ENCODE assay signal across 10 mouse cellular contexts in genomic region chr11:79696390-79697307, GRCm38 (mm10).
DNase-seq lines count a peak whose midpoint lies in the region; ATAC-seq lines count a peak whose summit lies in the region.
"Had no signal": no experiment of that assay in that cellular context is flagged by ENCODE, and none has a peak within 500 bp of the region (broad histone marks: within the 10 kb centered on the region; RNA-seq: fewer than 3 reads in every experiment).

No protein-coding gene starts in this region.

- H3K9me3 ChIP-seq in midbrain, embryonic 10.5 days (replicated peaks) = no peaks in the 10 kb centered on the region
- no peaks in the 10 kb centered on the region for H3K9me3 ChIP-seq in midbrain, embryonic 15.5 days
- H3K9me3 ChIP-seq in forebrain, embryonic 13.5 days (replicated peaks) = no peaks in the 10 kb centered on the region
- H3K9me3 ChIP-seq in limb, embryonic 11.5 days (ENCODE audit: control insufficient read depth, low read length) = no peaks in the 10 kb centered on the region
- no peaks in the 10 kb centered on the region for H3K9me3 ChIP-seq in neural tube, embryonic 15.5 days (replicated peaks)
- no peaks in the 10 kb centered on the region for H3K9me3 ChIP-seq in intestine, embryonic 16.5 days (ENCODE audit: control insufficient read depth, low read length)
- H3K9me3 ChIP-seq: heart, embryonic 12.5 days had no signal

- no peak for ATAC-seq in midbrain, embryonic 15.5 days (replicated peaks)
- ATAC-seq in forebrain, embryonic 13.5 days = peak; percentile 61; the same call in 1 of the 2 replicates
- peak; percentile 61 for ATAC-seq in limb, embryonic 11.5 days (ENCODE audit: insufficient number of reproducible peaks, low FRiP score, low TSS enrichment, low read depth)
- ATAC-seq in neural tube, embryonic 15.5 days (ENCODE audit: low FRiP score) = no peak
- no peak for ATAC-seq in intestine, embryonic 16.5 days

- no peak overlapping the region for H3K4me3 ChIP-seq in midbrain, embryonic 10.5 days
- no peak overlapping the region for H3K4me3 ChIP-seq in midbrain, embryonic 15.5 days
- H3K4me3 ChIP-seq in forebrain, embryonic 13.5 days = no peak overlapping the region
- no peak overlapping the region for H3K4me3 ChIP-seq in limb, embryonic 11.5 days (ENCODE audit: low read depth, low read length)
- no peak overlapping the region for H3K4me3 ChIP-seq in neural tube, embryonic 15.5 days (replicated peaks)
- H3K4me3 ChIP-seq in intestine, embryonic 16.5 days (ENCODE audit: low read length) = no peak overlapping the region
- H3K4me3 ChIP-seq: heart, embryonic 12.5 days had no signal

- H3K36me3 ChIP-seq in midbrain, embryonic 10.5 days = peaks cover 72% of the 10 kb centered on the region
- peaks cover 12% of the 10 kb centered on the region for H3K36me3 ChIP-seq in midbrain, embryonic 15.5 days (replicated peaks)
- H3K36me3 ChIP-seq in forebrain, embryonic 13.5 days (ENCODE audit: poor library complexity, severe bottlenecking) = peaks cover 52% of the 10 kb centered on the region
- no peaks in the 10 kb centered on the region; the same call in none of the 2 replicates for H3K36me3 ChIP-seq in limb, embryonic 11.5 days (ENCODE audit: control insufficient read depth, insufficient read depth, low read length)
- H3K36me3 ChIP-seq in neural tube, embryonic 15.5 days = peaks cover 20% of the 10 kb centered on the region
- no peaks in the 10 kb centered on the region for H3K36me3 ChIP-seq in intestine, embryonic 16.5 days (ENCODE audit: control insufficient read depth, insufficient read depth, low read length)

- 77% methylated on average over 19 of the region's 19 CpGs for WGBS in midbrain, embryonic 10.5 days
- WGBS in midbrain, embryonic 15.5 days = 56% methylated on average over 19 of the region's 19 CpGs
- 48% methylated on average over 19 of the region's 19 CpGs for WGBS in forebrain, embryonic 13.5 days
- WGBS in limb, embryonic 11.5 days = 49% methylated on average over 19 of the region's 19 CpGs
- WGBS in neural tube, embryonic 15.5 days = 61% methylated on average over 19 of the region's 19 CpGs
- 62% methylated on average over 19 of the region's 19 CpGs for WGBS in intestine, embryonic 16.5 days

- H3K27me3 ChIP-seq in midbrain, embryonic 10.5 days (ENCODE audit: low read depth, poor library complexity, severe bottlenecking) = no peaks in the 10 kb centered on the region
- no peaks in the 10 kb centered on the region for H3K27me3 ChIP-seq in midbrain, embryonic 15.5 days (replicated peaks)
- H3K27me3 ChIP-seq in forebrain, embryonic 13.5 days = no peaks in the 10 kb centered on the region
- H3K27me3 ChIP-seq in limb, embryonic 11.5 days (ENCODE audit: control insufficient read depth, insufficient read depth, low read length) = no peaks in the 10 kb centered on the region
- H3K27me3 ChIP-seq in neural tube, embryonic 15.5 days (replicated peaks) = no peaks in the 10 kb centered on the region
- H3K27me3 ChIP-seq in intestine, embryonic 16.5 days (replicated peaks; ENCODE audit: control insufficient read depth, insufficient read depth, low read length) = no peaks in the 10 kb centered on the region
- H3K27me3 ChIP-seq: heart, embryonic 12.5 days had no signal

- no peak overlapping the region for H3K4me2 ChIP-seq in midbrain, embryonic 15.5 days
- no peak overlapping the region for H3K4me2 ChIP-seq in forebrain, embryonic 13.5 days
- H3K4me2 ChIP-seq in limb, embryonic 11.5 days (ENCODE audit: low read depth, severe bottlenecking) = no peak overlapping the region
- H3K4me2 ChIP-seq in neural tube, embryonic 15.5 days = no peak overlapping the region
- H3K4me2 ChIP-seq in intestine, embryonic 16.5 days (ENCODE audit: low read depth, low read length) = no peak overlapping the region
- H3K4me2 ChIP-seq: heart, embryonic 12.5 days had no signal

- no peak overlapping the region for H3K9ac ChIP-seq in midbrain, embryonic 15.5 days
- 0 out of 2 replicates have a peak overlapping the region, but pooled peaks have one; percentile 21 for H3K9ac ChIP-seq in forebrain, embryonic 13.5 days
- no peak overlapping the region for H3K9ac ChIP-seq in limb, embryonic 11.5 days (ENCODE audit: low read length)
- no peak overlapping the region for H3K9ac ChIP-seq in neural tube, embryonic 15.5 days (replicated peaks)
- H3K9ac ChIP-seq in intestine, embryonic 16.5 days (ENCODE audit: low read depth, low read length) = no peak overlapping the region
- H3K9ac ChIP-seq: heart, embryonic 12.5 days had no signal

- DNase-seq in midbrain, embryonic 10.5 days (ENCODE audit: low spot score) = no peak
- peak; percentile 40 for DNase-seq in limb, embryonic 11.5 days (ENCODE audit: low spot score)
- DNase-seq in thymus, postnatal 10 days (ENCODE audit: low spot score in 2 of 2) = no peak
- no peak for DNase-seq in heart, adult 11 months
- DNase-seq: thymus, adult 18-20 months had no signal

- peak overlapping the region; percentile 34; the same call in 1 of the 2 replicates for H3K27ac ChIP-seq in midbrain, embryonic 10.5 days (replicated peaks)
- H3K27ac ChIP-seq in midbrain, embryonic 15.5 days = no peak overlapping the region
- H3K27ac ChIP-seq in forebrain, embryonic 13.5 days = peak overlapping the region; percentile 54
- peak overlapping the region; percentile 93 for H3K27ac ChIP-seq in limb, embryonic 11.5 days (replicated peaks; ENCODE audit: low read depth, low read length)
- H3K27ac ChIP-seq in neural tube, embryonic 15.5 days (replicated peaks) = peak overlapping the region; percentile 28
- no peak overlapping the region for H3K27ac ChIP-seq in intestine, embryonic 16.5 days (ENCODE audit: low read length)

- peaks cover 20% of the 10 kb centered on the region for H3K4me1 ChIP-seq in midbrain, embryonic 10.5 days
- H3K4me1 ChIP-seq in midbrain, embryonic 15.5 days = peaks cover 23% of the 10 kb centered on the region
- H3K4me1 ChIP-seq in forebrain, embryonic 13.5 days = peaks cover 20% of the 10 kb centered on the region
- peaks cover 22% of the 10 kb centered on the region for H3K4me1 ChIP-seq in limb, embryonic 11.5 days (ENCODE audit: control insufficient read depth, insufficient read depth, low read length)
- H3K4me1 ChIP-seq in neural tube, embryonic 15.5 days = peaks cover 18% of the 10 kb centered on the region
- 0 out of 2 replicates have a peak, but pooled peaks cover 2% of the 10 kb centered on the region for H3K4me1 ChIP-seq in intestine, embryonic 16.5 days (ENCODE audit: control insufficient read depth, insufficient read depth, low read length)

Comparison
In these comparisons a context has a peak if more than half of its experiments do, and no peak if none do; other contexts are left out.
1. H3K27ac ChIP-seq: peak in midbrain, embryonic 10.5 days (single experiment), forebrain, embryonic 13.5 days (single experiment), limb, embryonic 11.5 days (single experiment) and neural tube, embryonic 15.5 days (single experiment); none in midbrain, embryonic 15.5 days (single experiment) and intestine, embryonic 16.5 days (single experiment).
2. ATAC-seq: peak in forebrain, embryonic 13.5 days (single experiment) and limb, embryonic 11.5 days (single experiment); none in midbrain, embryonic 15.5 days (single experiment), neural tube, embryonic 15.5 days (single experiment) and intestine, embryonic 16.5 days (single experiment).